In the genomic region with DNA sequence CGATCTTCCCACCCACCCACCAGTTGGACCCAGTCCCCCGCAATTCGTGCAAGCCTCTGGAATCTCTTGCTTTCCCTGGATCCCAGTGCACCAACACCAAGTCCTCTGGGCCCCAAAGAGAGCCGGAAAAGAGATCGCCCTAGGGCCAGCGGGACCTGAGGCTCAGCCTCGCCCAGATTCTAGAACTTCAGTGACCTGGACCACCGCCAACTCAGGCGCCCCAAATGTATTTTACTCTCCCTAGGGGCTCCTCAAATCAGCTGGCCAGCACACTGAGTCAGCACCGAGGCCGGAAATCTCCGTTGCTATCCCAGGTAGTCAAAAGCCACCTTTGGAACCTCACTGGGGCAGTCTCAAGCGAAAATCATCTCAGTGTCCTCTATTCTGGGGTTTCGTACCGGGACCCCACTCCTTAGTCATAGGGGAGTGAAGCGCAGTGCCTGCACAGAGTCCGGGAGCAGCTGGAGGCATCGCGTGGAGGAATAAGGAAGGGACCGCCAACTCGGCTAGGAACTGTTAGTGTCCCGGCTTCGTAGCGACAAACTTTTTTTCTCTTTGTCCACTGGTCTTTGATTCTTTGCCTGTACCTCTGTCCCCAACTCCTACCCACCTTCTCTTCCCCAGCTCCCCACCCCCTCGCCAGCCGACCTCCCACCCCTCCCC, we compare ENCODE assay signal across 10 mouse cellular contexts. TPM values are rescaled to one million over a fixed set of nuclear protein-coding genes. Genes with fewer than 3 reads are reported as not detected.
DNase-seq lines count a peak whose midpoint lies in the region; ATAC-seq lines count a peak whose summit lies in the region.
"Had no signal": no experiment of that assay in that cellular context is flagged by ENCODE, and none has a peak within 500 bp of the region (broad histone marks: within the 10 kb centered on the region; RNA-seq: fewer than 3 reads in every experiment).

No protein-coding gene starts in this region.

- H3K4me1 ChIP-seq in heart, embryonic 11.5 days (ENCODE audit: control insufficient read depth, insufficient read depth, low read length): 0 out of 2 replicates have a peak, but pooled peaks cover 10% of the 10 kb centered on the region
- peaks cover 39% of the 10 kb centered on the region for H3K4me1 ChIP-seq in embryonic facial prominence, embryonic 10.5 days
- peaks cover 17% of the 10 kb centered on the region for H3K4me1 ChIP-seq in intestine, embryonic 16.5 days (ENCODE audit: control insufficient read depth, insufficient read depth, low read length)
- H3K4me1 ChIP-seq in midbrain, embryonic 15.5 days: peaks cover 16% of the 10 kb centered on the region

- H3K4me3 ChIP-seq in heart, embryonic 11.5 days (ENCODE audit: low read depth, low read length): peak overlapping the region; percentile 49
- peak overlapping the region; percentile 50 for H3K4me3 ChIP-seq in embryonic facial prominence, embryonic 10.5 days
- peak overlapping the region; percentile 54 for H3K4me3 ChIP-seq in intestine, embryonic 16.5 days (ENCODE audit: low read length)
- H3K4me3 ChIP-seq in midbrain, embryonic 15.5 days: peak overlapping the region; percentile 19
- H3K4me3 ChIP-seq: heart, adult 2 months had no signal

- H3K9me3 ChIP-seq in heart, embryonic 11.5 days (replicated peaks; ENCODE audit: control insufficient read depth, low read length): no peaks in the 10 kb centered on the region
- H3K9me3 ChIP-seq in embryonic facial prominence, embryonic 10.5 days: no peaks in the 10 kb centered on the region
- H3K9me3 ChIP-seq in intestine, embryonic 16.5 days (ENCODE audit: control insufficient read depth, low read length): 0 out of 2 replicates have a peak, but pooled peaks cover 4% of the 10 kb centered on the region
- H3K9me3 ChIP-seq in midbrain, embryonic 15.5 days: no peaks in the 10 kb centered on the region

- no peaks in the 10 kb centered on the region for H3K36me3 ChIP-seq in heart, embryonic 11.5 days (ENCODE audit: control insufficient read depth, insufficient read depth, low read length)
- H3K36me3 ChIP-seq in embryonic facial prominence, embryonic 10.5 days (replicated peaks): no peaks in the 10 kb centered on the region
- H3K36me3 ChIP-seq in intestine, embryonic 16.5 days (ENCODE audit: control insufficient read depth, insufficient read depth, low read length): no peaks in the 10 kb centered on the region
- H3K36me3 ChIP-seq in midbrain, embryonic 15.5 days (replicated peaks): no peaks in the 10 kb centered on the region
- H3K36me3 ChIP-seq: G1E had no signal

- no peak for ATAC-seq in heart, embryonic 11.5 days (replicated peaks; ENCODE audit: insufficient number of reproducible peaks, low FRiP score, low TSS enrichment)
- ATAC-seq in intestine, embryonic 16.5 days: no peak
- no peak; the same call in 1 of the 2 replicates for ATAC-seq in midbrain, embryonic 15.5 days (replicated peaks)

- H3K27ac ChIP-seq in heart, embryonic 11.5 days (ENCODE audit: low read depth, low read length): no peak overlapping the region
- no peak overlapping the region for H3K27ac ChIP-seq in embryonic facial prominence, embryonic 10.5 days (replicated peaks)
- peak overlapping the region; percentile 19; the same call in 1 of the 2 replicates for H3K27ac ChIP-seq in intestine, embryonic 16.5 days (ENCODE audit: low read length)
- no peak overlapping the region for H3K27ac ChIP-seq in midbrain, embryonic 15.5 days
- H3K27ac ChIP-seq: heart, adult 2 months had no signal

- peaks cover 98% of the 10 kb centered on the region for H3K27me3 ChIP-seq in heart, embryonic 11.5 days (ENCODE audit: control insufficient read depth, insufficient read depth, low read length)
- peaks cover 100% of the 10 kb centered on the region for H3K27me3 ChIP-seq in embryonic facial prominence, embryonic 10.5 days (replicated peaks; ENCODE audit: low read depth, poor library complexity, severe bottlenecking)
- H3K27me3 ChIP-seq in intestine, embryonic 16.5 days (replicated peaks; ENCODE audit: control insufficient read depth, insufficient read depth, low read length): peaks cover 85% of the 10 kb centered on the region
- H3K27me3 ChIP-seq in midbrain, embryonic 15.5 days (replicated peaks): peaks cover 91% of the 10 kb centered on the region

- 1% methylated on average over 26 of the region's 26 CpGs for WGBS in heart, embryonic 11.5 days (ENCODE audit: insufficient replicate concordance)
- WGBS in embryonic facial prominence, embryonic 10.5 days: under 1% methylated on average over 26 of the region's 26 CpGs
- WGBS in intestine, embryonic 16.5 days: 2% methylated on average over 26 of the region's 26 CpGs
- WGBS in midbrain, embryonic 15.5 days: under 1% methylated on average over 26 of the region's 26 CpGs

- no peak for DNase-seq in heart, postnatal 10 days
- peak; percentile 50 for DNase-seq in embryonic facial prominence, embryonic 10.5 days (ENCODE audit: low spot score)
- DNase-seq in spleen, postnatal 14 days (ENCODE audit: low spot score in 2 of 2): no peak
- DNase-seq in frontal cortex, postnatal 14 days (ENCODE audit: low spot score in 2 of 2): no peak
- no peak for DNase-seq in MN1 (ENCODE audit: low spot score)

- intact Hi-C loops in heart, postnatal 10 days (cut with DNase I): loop anchor here (5.0 kb wide), 1 partner anchor 67 kb away; no protein-coding TSS in a partner anchor

- peak overlapping the region; percentile 71 for H3K4me2 ChIP-seq in heart, embryonic 11.5 days
- peak overlapping the region; percentile 76 for H3K4me2 ChIP-seq in intestine, embryonic 16.5 days (ENCODE audit: low read depth, low read length)
- H3K4me2 ChIP-seq in midbrain, embryonic 15.5 days: no peak overlapping the region

- no peak overlapping the region for H3K9ac ChIP-seq in heart, embryonic 11.5 days (ENCODE audit: low read depth, low read length)
- peak overlapping the region; percentile 51 for H3K9ac ChIP-seq in intestine, embryonic 16.5 days (ENCODE audit: low read depth, low read length)
- H3K9ac ChIP-seq in midbrain, embryonic 15.5 days: no peak overlapping the region

RNA-seq across cellular contexts. Expression of gene Foxa2, which starts 1.8 kb away (rescaled TPM):
- 0.17 and 0.73 TPM in 2 replicates for polyA plus RNA-seq in heart, embryonic 11.5 days (2014; fragmentation: Nextera tagmentation; extraction: Ambion mirVana)
- not detected for total RNA-seq in heart, postnatal 10 days (2021)
- 1.8 and 2.4 TPM in 2 replicates for polyA plus RNA-seq in embryonic facial prominence, embryonic 10.5 days (2016; fragmentation: Nextera tagmentation; extraction: Ambion mirVana)
- 3.4 and 4.1 TPM in 2 replicates for polyA plus RNA-seq in intestine, embryonic 16.5 days (2015; fragmentation: Nextera tagmentation; extraction: Ambion mirVana)
- 5.2 and 6.1 TPM in 2 replicates for polyA plus RNA-seq in midbrain, embryonic 15.5 days (2015; fragmentation: Nextera tagmentation; extraction: Ambion mirVana)
- total RNA-seq: heart, adult 2 months had no signal
- polyA plus RNA-seq: G1E had no signal
